10 mouse cellular contexts compared by ENCODE assay signal in the genomic region with DNA sequence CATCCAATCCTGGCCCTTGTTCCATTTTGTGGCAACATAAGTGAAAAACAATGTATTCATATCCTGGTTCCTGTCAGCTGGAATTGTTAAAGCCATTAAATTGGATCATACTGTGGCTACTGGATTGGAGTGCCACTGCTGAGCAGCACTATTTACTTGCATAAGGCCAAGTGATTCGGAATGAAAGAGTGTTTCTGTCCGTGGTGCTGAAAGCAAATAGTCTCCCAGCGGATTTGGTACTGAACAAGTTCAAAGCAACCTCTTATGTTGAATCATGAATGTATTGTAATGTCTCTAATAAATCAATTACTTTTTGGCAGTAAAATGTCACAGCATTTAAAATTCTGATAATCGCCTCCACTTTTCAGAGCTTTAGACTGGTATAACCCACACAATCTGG.
DNase-seq lines count a peak whose midpoint lies in the region; ATAC-seq and TF ChIP-seq lines count a peak whose summit lies in the region.
"Had no signal": no experiment of that assay in that cellular context is flagged by ENCODE, and none has a peak within 500 bp of the region (broad histone marks: within the 10 kb centered on the region; RNA-seq: fewer than 3 reads in every experiment).

No protein-coding gene starts in this region.

- intact Hi-C loops in gastrocnemius, adult 2 months (cut with DNase I), result no loop called here

- 17% methylated on average over 4 of the region's 4 CpGs for WGBS in intestine, embryonic 14.5 days
- WGBS in intestine, postnatal 0 days, result 10% methylated on average over 4 of the region's 4 CpGs

- H3K9me3 ChIP-seq in intestine, embryonic 14.5 days (ENCODE audit: control insufficient read depth, low read length), result no peaks in the 10 kb centered on the region
- H3K9me3 ChIP-seq in intestine, postnatal 0 days (ENCODE audit: control insufficient read depth), result no peaks in the 10 kb centered on the region
- H3K9me3 ChIP-seq: heart, embryonic 15.5 days; stomach, embryonic 15.5 days had no signal

- peak; percentile 72 for DNase-seq in intestine, embryonic 14.5 days (ENCODE audit: low spot score)
- DNase-seq in WW6 (ENCODE audit: low read depth, low spot score), result peak; percentile 16
- peak; percentile 16 for DNase-seq in fibroblast of lung, adult 2 months (ENCODE audit: low read depth)
- DNase-seq in lung, postnatal 36 days, result peak; percentile 67
- DNase-seq in layer of hippocampus, postnatal 36 days, result no peak
- DNase-seq in gastrocnemius, adult 2 months, result no peak
- DNase-seq in urinary bladder, adult 18-20 months (ENCODE audit: low spot score in 2 of 2), result no peak

- no peak overlapping the region for H3K27ac ChIP-seq in intestine, embryonic 14.5 days (ENCODE audit: low read depth)
- H3K27ac ChIP-seq in intestine, postnatal 0 days (ENCODE audit: low read depth, low read length), result no peak overlapping the region
- H3K27ac ChIP-seq in gastrocnemius, adult 2 months, result no peak overlapping the region
- H3K27ac ChIP-seq: heart, embryonic 15.5 days; stomach, embryonic 15.5 days had no signal

- no peaks in the 10 kb centered on the region for H3K36me3 ChIP-seq in intestine, embryonic 14.5 days (ENCODE audit: control insufficient read depth, insufficient read depth, low read length)
- H3K36me3 ChIP-seq in intestine, postnatal 0 days (ENCODE audit: control insufficient read depth, insufficient read depth), result no peaks in the 10 kb centered on the region
- H3K36me3 ChIP-seq: heart, embryonic 15.5 days; stomach, embryonic 15.5 days had no signal

- no peaks in the 10 kb centered on the region for H3K4me1 ChIP-seq in intestine, embryonic 14.5 days (replicated peaks; ENCODE audit: control insufficient read depth, insufficient read depth, low read length)
- no peaks in the 10 kb centered on the region for H3K4me1 ChIP-seq in intestine, postnatal 0 days (replicated peaks; ENCODE audit: control insufficient read depth, insufficient read depth, low read length)
- H3K4me1 ChIP-seq: heart, embryonic 15.5 days; stomach, embryonic 15.5 days had no signal

- no peak for ATAC-seq in intestine, embryonic 14.5 days (replicated peaks; ENCODE audit: low FRiP score, low TSS enrichment, low read depth)
- ATAC-seq in intestine, postnatal 0 days, result no peak

- H3K9ac ChIP-seq in intestine, embryonic 14.5 days (ENCODE audit: low read length), result no peak overlapping the region
- H3K9ac ChIP-seq in intestine, postnatal 0 days (ENCODE audit: low read depth, low read length), result no peak overlapping the region
- H3K9ac ChIP-seq: heart, embryonic 15.5 days; stomach, embryonic 15.5 days had no signal

- H3K4me2 ChIP-seq in intestine, embryonic 14.5 days (ENCODE audit: low read length), result no peak overlapping the region
- no peak overlapping the region for H3K4me2 ChIP-seq in intestine, postnatal 0 days (replicated peaks; ENCODE audit: low read depth)
- H3K4me2 ChIP-seq: heart, embryonic 15.5 days; stomach, embryonic 15.5 days had no signal

- no peak for TF ChIP-seq CTCF in intestine, postnatal 0 days (IDR thresholded peaks at IDR 0.05; ENCODE audit: low read depth)
- TF ChIP-seq CTCF in gastrocnemius, adult 2 months (IDR thresholded peaks at IDR 0.05), result no peak

- no peak overlapping the region for H3K4me3 ChIP-seq in intestine, embryonic 14.5 days (ENCODE audit: low read depth, low read length)
- no peak overlapping the region for H3K4me3 ChIP-seq in intestine, postnatal 0 days (ENCODE audit: low read depth, low read length)
- H3K4me3 ChIP-seq in gastrocnemius, adult 2 months, result no peak overlapping the region
- H3K4me3 ChIP-seq: heart, embryonic 15.5 days; stomach, embryonic 15.5 days had no signal

- no peaks in the 10 kb centered on the region for H3K27me3 ChIP-seq in intestine, embryonic 14.5 days (replicated peaks; ENCODE audit: control insufficient read depth, insufficient read depth, low read length)
- no peaks in the 10 kb centered on the region for H3K27me3 ChIP-seq in intestine, postnatal 0 days (replicated peaks; ENCODE audit: control insufficient read depth, insufficient read depth, low read length)
- H3K27me3 ChIP-seq: heart, embryonic 15.5 days; stomach, embryonic 15.5 days had no signal

Comparison
In these comparisons a context has a peak if more than half of its experiments do, and no peak if none do; other contexts are left out.
1. DNase-seq: peak in intestine, embryonic 14.5 days (single experiment), WW6 (single experiment), fibroblast of lung, adult 2 months (single experiment) and lung, postnatal 36 days (single experiment); none in layer of hippocampus, postnatal 36 days (0 of 2), gastrocnemius, adult 2 months (single experiment) and urinary bladder, adult 18-20 months (0 of 2).